Mouse (Mus musculus) hindbrain, embryonic 13.5 days (tissue): Measurements from ENCODE around the gene Olfr167. TPM values are rescaled to one million over a fixed set of nuclear protein-coding genes. Genes with fewer than 3 reads are reported as not detected.
"Not testable (repeated sequence)": the region's sequence is repeated elsewhere in the genome, so short reads cannot be mapped to it uniquely, and the experiment has no call there.

Source experiments
- ATAC-seq: fragments of 200-750 bp; cut with Nextera tagmentation; 2 replicates; pipeline ENCODE4 v1.8.0; 2017; ENCODE audit warnings: moderate TSS enrichment; ENCODE audit not compliant: low FRiP score
- H3K27ac ChIP-seq: fragments of 300-500 bp; sonication (generic); 2 replicates; pipeline ENCODE4 v1.5.1; 2015; ENCODE audit warnings: inconsistent platforms, mild to moderate bottlenecking, moderate library complexity
- H3K27me3 ChIP-seq: fragments of 300-500 bp; sonication (generic); 2 replicates; pipeline ENCODE4 v1.6.1; 2015; ENCODE audit warnings: mild to moderate bottlenecking, inconsistent platforms
- H3K36me3 ChIP-seq: fragments of 300-500 bp; sonication (generic); 2 replicates; pipeline ENCODE4 v1.6.1; 2015; ENCODE audit warnings: mild to moderate bottlenecking, inconsistent platforms
- H3K4me1 ChIP-seq: fragments of 300-500 bp; sonication (generic); replicated peaks from 2 replicates; pipeline ENCODE4 v1.6.1; 2015; ENCODE audit warnings: inconsistent platforms
- H3K4me2 ChIP-seq: fragments of 300-500 bp; sonication (generic); 2 replicates; pipeline ENCODE4 v1.6.1; 2015; ENCODE audit warnings: inconsistent platforms, mild to moderate bottlenecking, moderate library complexity
- H3K4me3 ChIP-seq: fragments of 300-500 bp; sonication (generic); 2 replicates; pipeline ENCODE4 v1.5.1; 2015; ENCODE audit warnings: mild to moderate bottlenecking, inconsistent platforms
- H3K9ac ChIP-seq: fragments of 300-500 bp; sonication (generic); 2 replicates; pipeline ENCODE4 v1.6.1; 2015; ENCODE audit warnings: mild to moderate bottlenecking, inconsistent platforms
- H3K9me3 ChIP-seq: fragments of 300-500 bp; sonication (generic); 2 replicates; pipeline ENCODE4 v1.6.1; 2016; ENCODE audit warnings: inconsistent platforms
- WGBS: fragments of 180-500 bp; shearing (Covaris S2); methylation state at CpG from one replicate; pipeline ENCODE4 v1.1.7; 2015; 5-methylcytosine and 5-hydroxymethylcytosine counted together
- polyA plus RNA-seq: library from polyadenylated mRNA; unstranded; fragments of >200 nt; fragmentation: Nextera tagmentation; extraction: Ambion mirVana; gene quantifications from 2 replicates; pipeline ENCODE4 v1.2.1, GENCODE M21; 2015

Olfr167 gene
- not detected in 2 replicates for polyA plus RNA-seq

GRCm38 (mm10) chr16:19522166-19522565 lies at the start of gene Olfr167:
Gene Olfr167 (minus strand): TSS chr16:19522266.
- H3K9ac ChIP-seq: no peak within 1 kb of the TSS
- no peaks in the 10 kb centered on the region for H3K4me1 ChIP-seq
- no peaks in the 10 kb centered on the region for H3K27me3 ChIP-seq
- no peak for ATAC-seq
- H3K4me2 ChIP-seq: no peak within 1 kb of the TSS
- WGBS: 95% methylated on average over 2 of the region's 2 CpGs
- H3K4me3 ChIP-seq: no peak within 1 kb of the TSS
- no peaks in the 10 kb centered on the region for H3K36me3 ChIP-seq
- H3K9me3 ChIP-seq: no peaks in the 10 kb centered on the region
- H3K27ac ChIP-seq: no peak within 1 kb of the TSS

GRCm38 (mm10) chr16:19571709-19572108 lies 49.6 kb upstream of the Olfr167 start, which contains the start of gene Olfr169:
Gene Olfr169 (minus strand): TSS chr16:19571809.
- not testable (repeated sequence) for H3K4me1 ChIP-seq, H3K27me3 ChIP-seq, H3K4me2 ChIP-seq, H3K9ac ChIP-seq, H3K36me3 ChIP-seq, H3K4me3 ChIP-seq, ATAC-seq, H3K9me3 ChIP-seq, H3K27ac ChIP-seq
- WGBS: 89% methylated on average over 2 of the region's 2 CpGs

- H3K4me3 ChIP-seq, H3K9me3 ChIP-seq, H3K4me2 ChIP-seq, H3K36me3 ChIP-seq, H3K27ac ChIP-seq, H3K4me1 ChIP-seq, H3K27me3 ChIP-seq, ATAC-seq, H3K9ac ChIP-seq: not testable (repeated sequence)
- WGBS: 88% methylated on average over 7 of the region's 7 CpGs
These were observed 31.4 kb upstream of the Olfr167 start for GRCm38 (mm10) chr16:19553429-19553828.

- H3K27me3 ChIP-seq, H3K4me3 ChIP-seq, H3K4me2 ChIP-seq, H3K36me3 ChIP-seq, ATAC-seq, H3K9me3 ChIP-seq, H3K9ac ChIP-seq, H3K27ac ChIP-seq, H3K4me1 ChIP-seq: not testable (repeated sequence)
- 92% methylated on average over 3 of the region's 3 CpGs for WGBS
These were observed 30.2 kb upstream of the Olfr167 start for GRCm38 (mm10) chr16:19552246-19552645.

- no peak for ATAC-seq
- H3K4me3 ChIP-seq: no peak within 1 kb of the TSS
- 0 out of 2 replicates have a peak, but pooled peaks cover 5% of the 10 kb centered on the region for H3K9me3 ChIP-seq
- H3K4me1 ChIP-seq: no peaks in the 10 kb centered on the region
- H3K27ac ChIP-seq: no peak within 1 kb of the TSS
- H3K27me3 ChIP-seq: no peaks in the 10 kb centered on the region
- H3K36me3 ChIP-seq: no peaks in the 10 kb centered on the region
- no peak within 1 kb of the TSS for H3K4me2 ChIP-seq
- no peak within 1 kb of the TSS for H3K9ac ChIP-seq
These were observed 13.4 kb upstream of the Olfr167 start, which contains the start of gene Olfr168 for GRCm38 (mm10) chr16:19535455-19535854. Gene Olfr168 (minus strand): TSS chr16:19535555.

GRCm38 (mm10) chr16:19483394-19483793 lies 38.7 kb downstream of the Olfr167 start, which contains the start of gene Olfr166:
Gene Olfr166 (plus strand): TSS chr16:19483694.
- no peaks in the 10 kb centered on the region for H3K4me1 ChIP-seq
- no peak within 1 kb of the TSS for H3K9ac ChIP-seq
- no peak for ATAC-seq
- H3K4me2 ChIP-seq: no peak within 1 kb of the TSS
- H3K36me3 ChIP-seq: no peaks in the 10 kb centered on the region
- H3K4me3 ChIP-seq: no peak within 1 kb of the TSS
- no peaks in the 10 kb centered on the region for H3K27me3 ChIP-seq
- H3K27ac ChIP-seq: no peak within 1 kb of the TSS
- peaks cover 5% of the 10 kb centered on the region; the same call in 1 of the 2 replicates for H3K9me3 ChIP-seq

GRCm38 (mm10) chr16:19464365-19464764 lies 57.7 kb downstream of the Olfr167 start:
- Histone ChIP-seq H3K4me3 (no peak overlapping the region), H3K4me1 (no peaks in the 10 kb centered on the region), H3K36me3 (no peaks in the 10 kb centered on the region), H3K9me3 (no peaks in the 10 kb centered on the region), H3K4me2 (no peak overlapping the region), H3K9ac (no peak overlapping the region), H3K27ac (no peak overlapping the region), H3K27me3 (no peaks in the 10 kb centered on the region)
- 91% methylated on average over 1 of the region's 1 CpGs for WGBS
- no peak for ATAC-seq

Other genes starting within 250 kb of the Olfr167 start
- gene Olfr164, start 208.2 kb downstream of the Olfr167 start, polyA plus RNA-seq: not detected in 2 replicates
- not detected in 2 replicates for gene Olfr165, start 99.1 kb downstream of the Olfr167 start, polyA plus RNA-seq
- not detected in 2 replicates for gene Olfr166, start 38.6 kb downstream of the Olfr167 start, polyA plus RNA-seq
- gene Olfr168, start 13.3 kb upstream of the Olfr167 start, polyA plus RNA-seq: not detected in 2 replicates
- gene Olfr169, start 49.5 kb upstream of the Olfr167 start, polyA plus RNA-seq: not detected in 2 replicates
- gene Olfr170, start 89.6 kb upstream of the Olfr167 start, polyA plus RNA-seq: not detected in 2 replicates
- not detected in 2 replicates for gene Olfr171, start 107.7 kb upstream of the Olfr167 start, polyA plus RNA-seq
- gene Lamp3, start 184.1 kb upstream of the Olfr167 start, polyA plus RNA-seq: 0.06 TPM in 1 of 2 replicates, not detected in the other
- gene B3gnt5, start 237.9 kb upstream of the Olfr167 start, polyA plus RNA-seq: 48.6 and 52.0 TPM in 2 replicates